Mouse (Mus musculus) common myeloid progenitor, adult 5-6 weeks (primary cell): Measurements from ENCODE around the gene Olfr23. TPM values are rescaled to one million over a fixed set of nuclear protein-coding genes. Genes with fewer than 3 reads are reported as not detected.
"Not testable (repeated sequence)": the region's sequence is repeated elsewhere in the genome, so short reads cannot be mapped to it uniquely, and the experiment has no call there.

Experiments
- ATAC-seq: replicated peaks from 2 replicates; pipeline ENCODE4 v1.8.0; 2016; ENCODE audit warnings: low read depth, mild to moderate bottlenecking, moderate TSS enrichment, inconsistent platforms; ENCODE audit not compliant: poor library complexity, severe bottlenecking
- total RNA-seq: library from RNA; stranded (forward); fragments of 200-1000, 187-1606 nt; gene quantifications from 2 replicates; pipeline ENCODE4 v1.2.3, GENCODE M21; 2017

Gene Olfr23
- total RNA-seq: not detected in 2 replicates

GRCm38 (mm10) chr11:73936377-73936776 lies at the start of gene Olfr23:
Olfr23 (plus strand) TSS chr11:73936677.
- no peak for ATAC-seq

GRCm38 (mm10) chr11:73890671-73891070 lies 45.8 kb upstream of the Olfr23 start, which contains the start of gene Olfr394:
Olfr394 (minus strand) TSS chr11:73890771.
- ATAC-seq: no peak

GRCm38 (mm10) chr11:73909199-73909598 lies 27.3 kb upstream of the Olfr23 start, which contains the start of gene Olfr395:
Olfr395 (minus strand) TSS chr11:73909299.
- ATAC-seq: not testable (repeated sequence)

- ATAC-seq: no peak
These were observed 24.0 kb downstream of the Olfr23 start, which contains the start of gene Olfr397 for GRCm38 (mm10) chr11:73960517-73960916. Olfr397 (plus strand) TSS chr11:73960817.

- no peak for ATAC-seq
These were observed 53.8 kb downstream of the Olfr23 start, which contains the start of gene Olfr398 for GRCm38 (mm10) chr11:73990307-73990706. Olfr398 (minus strand) TSS chr11:73990407.

Other genes starting within 250 kb of the Olfr23 start
- not detected in 2 replicates for gene Zfp735, start 247.9 kb upstream of the Olfr23 start, total RNA-seq
- gene Olfr389, start 156.0 kb upstream of the Olfr23 start, total RNA-seq: not detected in 2 replicates
- gene Olfr390, start 153.7 kb upstream of the Olfr23 start, total RNA-seq: not detected in 2 replicates
- not detected in 2 replicates for gene Olfr391-ps, start 133.6 kb upstream of the Olfr23 start, total RNA-seq
- gene Olfr392, start 119.6 kb upstream of the Olfr23 start, total RNA-seq: not detected in 2 replicates
- gene Olfr393, start 85.2 kb upstream of the Olfr23 start, total RNA-seq: not detected in 2 replicates
- not detected in 2 replicates for gene Olfr394, start 45.9 kb upstream of the Olfr23 start, total RNA-seq
- not detected in 2 replicates for gene Olfr395, start 27.4 kb upstream of the Olfr23 start, total RNA-seq
- gene Olfr397, start 24.1 kb downstream of the Olfr23 start, total RNA-seq: not detected in 2 replicates
- not detected in 2 replicates for gene Olfr398, start 53.7 kb downstream of the Olfr23 start, total RNA-seq
- gene Olfr139, start 119.9 kb downstream of the Olfr23 start, total RNA-seq: not detected in 2 replicates
- not detected in 2 replicates for gene Olfr399, start 119.9 kb downstream of the Olfr23 start, total RNA-seq
- gene Zfp616, start 133.3 kb downstream of the Olfr23 start, total RNA-seq: not detected in 2 replicates
- gene Olfr401, start 177.0 kb downstream of the Olfr23 start, total RNA-seq: not detected in 2 replicates
- not detected in 2 replicates for gene Olfr402, start 216.9 kb downstream of the Olfr23 start, total RNA-seq
- not detected in 2 replicates for gene Olfr403, start 249.6 kb downstream of the Olfr23 start, total RNA-seq